Mouse (Mus musculus) olfactory bulb, adult 2 months (tissue): ENCODE measurements at regions not wholly inside any gene's neighbourhood (a gene's known extent, or its start where the extent isn't known, plus 50 kb on each side); places are given as distances from the start of the nearest gene placed in this dataset.

Experiments
- CTCF ChIP-seq: fragments of 200-500 bp; IDR thresholded peaks from 2 replicates; pipeline ENCODE4 v1.5.1; 2012; ENCODE audit warnings: low read depth, mild to moderate bottlenecking, low read length, moderate library complexity; ENCODE audit not compliant: insufficient read depth
- POLR2A ChIP-seq: fragments of 200-500 bp; IDR thresholded peaks from 2 replicates; pipeline ENCODE4 v1.6.1; 2012; ENCODE audit warnings: mild to moderate bottlenecking, low read depth, low read length, moderate library complexity; ENCODE audit not compliant: insufficient read depth

DNA sequence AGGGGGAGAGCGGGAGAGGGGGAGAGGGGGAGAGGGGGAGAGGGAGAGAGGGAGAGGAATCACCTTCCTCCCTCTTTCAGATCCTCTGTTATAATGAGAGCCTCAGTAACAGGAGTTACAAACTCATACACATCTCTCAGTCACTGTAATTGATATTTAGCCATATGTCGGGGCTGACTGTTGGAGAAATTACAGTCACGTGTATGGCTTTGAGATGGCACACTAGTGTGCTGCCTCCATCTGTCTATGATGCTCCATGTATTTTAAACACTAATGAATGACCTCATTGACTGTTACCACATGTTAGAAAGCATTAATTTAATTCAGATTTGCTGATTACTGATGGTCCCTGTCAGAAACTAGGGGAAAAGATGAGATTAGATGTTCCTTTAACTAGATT is 102.1 kb upstream of the Wdfy3 start:
- TF ChIP-seq POLR2A = no peak
- no peak for TF ChIP-seq CTCF
